21 mouse cellular contexts compared by ENCODE assay signal in the genomic region with DNA sequence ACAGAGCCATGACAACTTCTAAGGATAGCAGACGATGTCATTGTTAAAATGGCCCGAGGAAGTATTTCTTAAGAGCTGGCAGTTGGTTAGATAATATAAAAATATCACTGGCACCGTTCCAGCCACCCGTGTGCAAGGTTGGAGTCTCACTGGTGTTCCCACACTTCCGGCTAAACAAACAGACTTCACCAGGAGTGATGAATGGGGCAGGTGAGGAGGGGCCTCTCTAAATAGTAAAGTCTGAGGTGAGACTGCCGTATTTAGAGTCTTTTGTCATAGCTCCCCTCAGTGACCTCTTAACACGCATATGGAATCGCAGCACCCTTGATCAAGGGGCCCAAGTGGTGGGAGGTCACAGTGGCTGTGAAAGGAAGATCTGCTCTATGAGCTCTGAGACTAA. TPM values are rescaled to one million over a fixed set of nuclear protein-coding genes. Genes with fewer than 3 reads are reported as not detected.
"Had no signal": no experiment of that assay in that cellular context is flagged by ENCODE, and none has a peak within 500 bp of the region (broad histone marks: within the 10 kb centered on the region; RNA-seq: fewer than 3 reads in every experiment).

No protein-coding gene starts in this region.

- H3K4me3 ChIP-seq: layer of hippocampus, adult 2 months; limb, embryonic 13.5 days; midbrain, embryonic 10.5 days; myocyte; neural tube, embryonic 15.5 days had no signal

- H3K9me3 ChIP-seq: limb, embryonic 13.5 days; midbrain, embryonic 10.5 days; neural tube, embryonic 15.5 days had no signal

- ATAC-seq: lung, postnatal 0 days had no signal

- H3K27ac ChIP-seq: kidney, postnatal 0 days; layer of hippocampus, adult 2 months; limb, embryonic 13.5 days; liver, embryonic 14.5 days; midbrain, embryonic 10.5 days; neural tube, embryonic 15.5 days had no signal

- H3K36me3 ChIP-seq: limb, embryonic 13.5 days; midbrain, embryonic 10.5 days; neural tube, embryonic 15.5 days had no signal

- H3K4me2 ChIP-seq: limb, embryonic 13.5 days; neural tube, embryonic 15.5 days had no signal

- H3K27me3 ChIP-seq: limb, embryonic 13.5 days; neural tube, embryonic 15.5 days had no signal

- DNase-seq: kidney, adult 9 months; kidney, postnatal 4 days; left cerebral cortex, postnatal 4 days; lung, adult 18-20 months; lung, postnatal 4 days; midbrain, embryonic 14.5 days; right cerebral cortex, postnatal 4 days; spleen, adult 18-20 months; thymus, adult 18-20 months; thymus, postnatal 14 days had no signal

- H3K4me1 ChIP-seq: limb, embryonic 13.5 days; midbrain, embryonic 10.5 days; neural tube, embryonic 15.5 days had no signal

- H3K9ac ChIP-seq: limb, embryonic 13.5 days; liver, embryonic 14.5 days; neural tube, embryonic 15.5 days had no signal

RNA-seq across cellular contexts. Expression of a gene that starts 3.2 kb away (rescaled TPM):
- total RNA-seq: liver, adult 2 months; megakaryocyte, adult 5-6 weeks had no signal
- polyA plus RNA-seq: liver, adult 2 months; midbrain, embryonic 10.5 days; midbrain, embryonic 14.5 days; neural tube, embryonic 11.5 days had no signal
